Mouse (Mus musculus) embryonic fibroblast, embryonic 13.5 days (primary cell): ENCODE results near the gene Plcl2.

Experiments used
- CTCF ChIP-seq: IDR thresholded peaks from 2 replicates; pipeline ENCODE4 v1.5.1; 2011; ENCODE audit warnings: mild to moderate bottlenecking, control low read depth, low read length, moderate library complexity, borderline replicate concordance; ENCODE audit not compliant: insufficient read depth
- POLR2A ChIP-seq: IDR thresholded peaks from 2 replicates; pipeline ENCODE4 v1.6.1; 2011; ENCODE audit warnings: low read depth, mild to moderate bottlenecking, control low read depth, low read length, moderate library complexity

- TF ChIP-seq CTCF (no peak), POLR2A (no peak)
Measured at GRCm38 (mm10) chr17:50490644-50491430, 18.4 kb upstream of the Plcl2 start.
